Mouse (Mus musculus) midbrain, embryonic 11.5 days (tissue): ENCODE measurements around the gene Gtf2a2. TPM values are rescaled to one million over a fixed set of nuclear protein-coding genes. Genes with fewer than 3 reads are reported as not detected.

ENCODE experiments used
- ATAC-seq: fragments of 200-750 bp; cut with Nextera tagmentation; 2 replicates; pipeline ENCODE4 v1.8.0; 2017; ENCODE audit warnings: moderate TSS enrichment, moderate library complexity; ENCODE audit not compliant: low FRiP score
- DNase-seq: peaks from one replicate; pipeline ENCODE4 v3.0.0; 2015; ENCODE audit warnings: low spot score; ENCODE audit errors: missing footprints
- H3K27ac ChIP-seq: fragments of 300-500 bp; sonication (generic); 2 replicates; pipeline ENCODE4 v1.5.1; 2014; ENCODE audit warnings: low read depth, low read length
- H3K27me3 ChIP-seq: fragments of 300-500 bp; sonication (generic); 2 replicates; pipeline ENCODE4 v1.6.1; 2014; ENCODE audit warnings: mild to moderate bottlenecking, low read length, moderate library complexity, mixed read lengths; ENCODE audit not compliant: control insufficient read depth, insufficient read depth
- H3K36me3 ChIP-seq: fragments of 300-500 bp; sonication (generic); 2 replicates; pipeline ENCODE4 v1.6.1; 2014; ENCODE audit warnings: mild to moderate bottlenecking, low read length, moderate library complexity, mixed read lengths; ENCODE audit not compliant: control insufficient read depth, insufficient read depth
- H3K4me1 ChIP-seq: fragments of 300-500 bp; sonication (generic); 2 replicates; pipeline ENCODE4 v1.6.1; 2014; ENCODE audit warnings: low read length; ENCODE audit not compliant: control insufficient read depth, insufficient read depth
- H3K4me2 ChIP-seq: fragments of 300-500 bp; sonication (generic); 2 replicates; pipeline ENCODE4 v1.6.1; 2014; ENCODE audit warnings: mild to moderate bottlenecking, moderate library complexity
- H3K4me3 ChIP-seq: fragments of 300-500 bp; sonication (generic); 2 replicates; pipeline ENCODE4 v1.5.1; 2014; ENCODE audit warnings: low read depth, low read length
- H3K9ac ChIP-seq: fragments of 300-500 bp; sonication (generic); 2 replicates; pipeline ENCODE4 v1.6.1; 2014; ENCODE audit warnings: low read length
- H3K9me3 ChIP-seq: fragments of 300-500 bp; sonication (generic); 2 replicates; pipeline ENCODE4 v1.6.1; 2016; ENCODE audit warnings: low read length; ENCODE audit not compliant: control insufficient read depth
- WGBS: fragments of 180-500 bp; shearing (Covaris S2); extraction: QIAGEN DNeasy Blood & Tissue Kit; methylation state at CpG from one replicate; pipeline ENCODE4 v1.1.7; 2014; 5-methylcytosine and 5-hydroxymethylcytosine counted together
- polyA plus RNA-seq: library from polyadenylated mRNA; unstranded; fragments of >200 nt; fragmentation: Nextera tagmentation; extraction: Ambion mirVana; gene quantifications from 2 replicates; pipeline ENCODE4 v1.2.1, GENCODE M21; 2014

Gene Gtf2a2
- polyA plus RNA-seq, 1 experiment from 2014 or later, result 221 TPM

DNA sequence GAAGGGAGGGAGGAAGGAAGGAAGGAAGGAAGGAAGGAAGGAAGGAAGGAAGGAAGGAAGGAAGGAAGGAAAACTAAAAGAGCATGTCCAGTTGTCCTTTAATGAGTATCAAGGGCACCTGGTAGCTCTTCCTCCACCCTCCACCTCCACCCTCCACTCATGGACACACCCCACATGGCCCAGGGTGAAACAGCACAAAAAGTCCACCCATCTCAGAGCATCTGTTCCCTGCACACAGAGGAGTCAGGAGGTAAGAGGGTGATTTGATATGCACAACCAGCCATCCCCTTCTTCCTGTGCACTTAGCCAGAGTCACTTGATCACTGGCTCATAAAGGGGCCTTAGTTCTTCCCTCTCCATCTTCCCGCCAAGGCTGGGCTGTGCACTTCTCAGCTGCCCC, 30.6 kb downstream of the Gtf2a2 start:
- Histone ChIP-seq H3K9ac (no peak overlapping the region), H3K4me2 (no peak overlapping the region), H3K4me1 (no peaks in the 10 kb centered on the region), H3K4me3 (no peak overlapping the region), H3K36me3 (no peaks in the 10 kb centered on the region), H3K27ac (no peak overlapping the region), H3K9me3 (no peaks in the 10 kb centered on the region), H3K27me3 (no peaks in the 10 kb centered on the region)
- WGBS, result 71% methylated on average over 1 of the region's 1 CpGs
- ATAC-seq (no peak), DNase-seq (no peak)

DNA sequence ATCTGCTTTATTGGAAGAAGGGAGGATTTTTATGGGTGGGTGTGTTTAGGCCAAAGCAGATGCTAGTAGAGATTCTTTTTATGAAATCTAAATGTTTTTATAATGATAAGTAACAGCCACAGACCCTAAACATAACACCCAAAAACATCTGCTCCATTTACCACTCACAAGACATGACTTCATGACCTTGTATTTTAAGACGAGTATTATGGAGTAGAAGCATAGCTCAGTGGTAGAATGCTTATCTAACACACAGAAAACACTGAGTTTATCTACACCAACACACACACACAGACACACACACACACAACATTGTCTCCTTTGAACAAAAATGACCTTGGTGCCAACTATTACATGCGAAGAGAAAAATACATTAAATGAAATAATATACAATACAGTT, 32.5 kb downstream of the Gtf2a2 start:
- no peak overlapping the region for H3K27ac ChIP-seq
- no peak overlapping the region for H3K4me2 ChIP-seq
- 81% methylated on average over 2 of the region's 2 CpGs for WGBS
- H3K9ac ChIP-seq, result no peak overlapping the region
- peaks cover 7% of the 10 kb centered on the region for H3K4me1 ChIP-seq
- ATAC-seq, result no peak
- H3K9me3 ChIP-seq, result no peaks in the 10 kb centered on the region
- no peak for DNase-seq
- no peaks in the 10 kb centered on the region for H3K27me3 ChIP-seq
- H3K4me3 ChIP-seq, result no peak overlapping the region
- H3K36me3 ChIP-seq, result no peaks in the 10 kb centered on the region

DNA sequence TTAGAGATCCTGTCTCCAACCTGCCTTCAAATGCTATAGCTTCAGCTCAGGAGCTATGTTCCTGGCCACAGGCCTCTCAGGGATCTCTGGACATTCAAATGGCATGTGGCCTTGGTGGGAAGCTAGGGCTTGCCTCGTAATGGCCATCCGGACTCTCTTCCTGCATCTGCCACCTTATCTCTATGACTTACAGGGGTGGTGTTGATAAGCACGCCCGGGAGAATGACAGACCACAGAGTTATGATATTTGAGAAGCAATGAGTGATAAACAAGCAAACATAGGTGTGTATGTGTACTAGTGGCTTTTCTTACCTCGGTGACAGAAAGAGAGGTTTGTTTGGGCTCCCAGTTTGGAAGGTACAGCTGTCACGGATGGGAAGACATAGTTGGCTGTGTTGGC, 33.9 kb downstream of the Gtf2a2 start:
- Histone ChIP-seq H3K4me3 (no peak overlapping the region), H3K9ac (no peak overlapping the region), H3K4me2 (no peak overlapping the region), H3K27me3 (no peaks in the 10 kb centered on the region), H3K27ac (no peak overlapping the region), H3K4me1 (peaks cover 9% of the 10 kb centered on the region), H3K36me3 (no peaks in the 10 kb centered on the region), H3K9me3 (no peaks in the 10 kb centered on the region)
- 87% methylated on average over 6 of the region's 6 CpGs for WGBS
- no peak for ATAC-seq
- no peak for DNase-seq

DNA sequence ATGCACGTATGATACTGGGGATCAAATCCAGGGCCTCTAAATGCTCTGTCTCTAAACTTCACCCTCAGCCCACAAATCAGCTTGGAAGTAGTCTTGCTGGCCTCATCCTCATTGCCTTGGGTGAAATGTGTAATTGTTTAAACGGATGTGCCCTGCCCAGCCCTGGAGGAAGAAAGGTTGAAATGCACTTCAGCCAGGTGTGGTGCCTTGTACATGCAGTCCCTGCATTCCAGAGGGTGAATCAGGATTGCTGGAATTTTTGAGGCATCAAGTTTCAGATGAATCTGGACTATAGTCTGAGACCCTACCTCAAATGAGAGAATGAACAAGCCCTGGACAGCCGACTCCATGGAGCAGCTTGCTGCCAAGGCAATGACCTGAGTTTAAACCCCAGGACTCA, 35.5 kb downstream of the Gtf2a2 start:
- WGBS, result 67% methylated on average over 3 of the region's 3 CpGs
- no peak overlapping the region for H3K4me3 ChIP-seq

DNA sequence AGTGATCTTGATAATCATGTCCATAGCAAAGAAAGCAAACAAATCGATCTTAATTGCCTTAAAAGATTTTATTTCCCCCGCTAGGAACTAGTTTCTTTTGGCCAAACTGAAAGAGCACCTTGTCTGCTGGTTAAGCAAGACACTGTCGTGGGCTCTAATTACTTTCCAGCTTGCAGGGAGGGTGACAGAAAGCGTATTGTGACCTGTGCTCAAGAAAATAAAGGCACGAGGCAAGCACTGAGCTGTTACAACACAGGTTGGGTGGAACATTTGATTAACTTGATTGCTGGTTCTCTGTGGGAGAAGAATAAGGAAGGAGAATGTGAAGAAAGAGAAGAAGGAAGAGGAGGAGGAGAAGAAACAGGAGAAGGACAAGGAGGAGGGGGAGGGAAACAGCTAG, 35.9 kb downstream of the Gtf2a2 start:
- DNase-seq (no peak), ATAC-seq (no peak)
- H3K4me1 ChIP-seq, result peaks cover 9% of the 10 kb centered on the region
- no peak overlapping the region for H3K4me2 ChIP-seq
- no peaks in the 10 kb centered on the region for H3K9me3 ChIP-seq
- no peaks in the 10 kb centered on the region for H3K27me3 ChIP-seq
- no peak overlapping the region for H3K27ac ChIP-seq
- 58% methylated on average over 5 of the region's 5 CpGs for WGBS
- H3K4me3 ChIP-seq, result no peak overlapping the region
- no peaks in the 10 kb centered on the region for H3K36me3 ChIP-seq
- H3K9ac ChIP-seq, result no peak overlapping the region

More for the DNA sequence above, 35.5 kb downstream of the Gtf2a2 start:
- DNase-seq (no peak), ATAC-seq (no peak)
- Histone ChIP-seq H3K9me3 (no peaks in the 10 kb centered on the region), H3K27me3 (no peaks in the 10 kb centered on the region), H3K4me2 (no peak overlapping the region), H3K36me3 (no peaks in the 10 kb centered on the region), H3K4me1 (peaks cover 9% of the 10 kb centered on the region), H3K27ac (no peak overlapping the region), H3K9ac (no peak overlapping the region)

DNA sequence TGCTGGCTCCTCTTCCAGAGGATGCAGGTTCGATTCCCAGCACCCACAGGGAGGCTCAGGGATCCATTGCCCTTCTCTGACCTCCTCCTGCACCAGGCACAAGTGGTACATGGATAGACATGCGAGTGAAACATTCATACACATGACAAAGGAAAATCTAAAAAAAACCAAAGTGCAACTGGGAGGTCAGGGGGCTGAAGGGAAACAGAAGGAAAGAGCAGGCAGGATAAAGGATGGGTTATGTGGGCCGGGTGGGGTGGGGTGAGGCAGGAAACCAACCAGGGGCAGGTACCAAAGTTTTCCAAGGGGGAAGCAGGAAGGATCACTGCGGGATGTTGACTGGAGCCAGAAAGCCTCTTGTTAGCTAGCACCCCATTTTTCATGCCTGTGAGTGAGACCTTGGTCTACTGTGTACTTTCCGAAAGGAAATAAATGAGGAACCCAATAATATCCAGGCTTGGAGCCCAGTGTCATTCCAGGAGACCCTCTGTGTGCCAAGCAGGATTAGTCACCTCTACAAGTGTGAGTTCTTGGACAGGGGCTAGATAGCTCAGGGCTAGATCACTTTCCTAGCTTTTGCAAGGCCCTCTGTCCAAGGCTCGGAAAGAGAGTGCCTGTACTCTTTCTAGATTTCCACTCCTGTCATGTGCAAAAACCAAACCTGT, 36.5 kb downstream of the Gtf2a2 start:
- Histone ChIP-seq H3K27me3 (no peaks in the 10 kb centered on the region), H3K4me1 (peaks cover 9% of the 10 kb centered on the region), H3K36me3 (no peaks in the 10 kb centered on the region), H3K27ac (no peak overlapping the region), H3K4me2 (no peak overlapping the region), H3K9me3 (no peaks in the 10 kb centered on the region), H3K9ac (0 out of 2 replicates have a peak overlapping the region, but pooled peaks have one; percentile 27), H3K4me3 (no peak overlapping the region)
- no peak for ATAC-seq
- WGBS, result 54% methylated on average over 6 of the region's 6 CpGs
- no peak for DNase-seq

DNA sequence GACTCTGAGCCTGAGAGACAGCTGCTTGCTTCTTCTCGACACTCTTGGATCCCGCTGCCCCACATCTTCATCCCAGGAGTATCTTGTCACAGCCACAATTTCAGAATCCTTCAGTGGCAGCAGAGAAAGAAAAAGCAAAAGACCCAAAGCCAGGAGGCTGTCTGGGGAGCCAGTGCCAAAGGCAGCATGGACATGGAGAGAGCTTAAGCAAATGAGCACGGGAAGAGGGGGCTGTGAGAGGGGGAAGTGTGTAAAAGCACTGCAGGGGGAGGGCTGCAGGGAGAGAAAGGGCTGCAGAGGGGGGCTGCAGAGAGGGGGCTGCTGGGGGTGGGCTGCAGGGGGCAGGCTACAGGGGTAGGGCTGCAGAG, 37.0 kb downstream of the Gtf2a2 start:
- Histone ChIP-seq H3K27ac (no peak overlapping the region), H3K4me1 (peaks cover 9% of the 10 kb centered on the region), H3K9ac (0 out of 2 replicates have a peak overlapping the region, but pooled peaks have one; percentile 27), H3K4me3 (no peak overlapping the region), H3K27me3 (no peaks in the 10 kb centered on the region), H3K36me3 (no peaks in the 10 kb centered on the region), H3K4me2 (no peak overlapping the region), H3K9me3 (no peaks in the 10 kb centered on the region)
- ATAC-seq (peak; percentile 48; the same call in 1 of the 2 replicates), DNase-seq (no peak)
- 27% methylated on average over 3 of the region's 3 CpGs for WGBS

DNA sequence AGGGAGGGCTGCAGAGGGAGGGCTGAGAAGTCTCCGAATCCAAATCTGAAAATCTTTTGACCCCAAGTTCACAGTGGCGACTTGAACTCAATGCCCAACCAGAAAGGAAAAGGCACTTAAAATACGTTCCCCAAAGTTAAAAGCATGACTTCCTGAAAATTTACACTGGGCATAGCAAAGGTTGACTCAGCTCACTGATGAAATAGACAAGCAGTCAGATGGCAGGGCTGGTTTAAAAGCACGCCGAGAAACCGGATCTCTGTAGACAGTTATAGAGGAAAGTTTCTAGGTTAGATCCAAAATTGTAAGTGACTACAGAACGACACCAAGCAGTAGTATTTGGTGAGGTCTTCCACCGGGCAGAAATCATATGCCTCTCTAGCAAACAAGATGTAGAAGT, 37.5 kb downstream of the Gtf2a2 start:
- ATAC-seq (no peak), DNase-seq (peak; percentile 84)
- 44% methylated on average over 8 of the region's 8 CpGs for WGBS
- Histone ChIP-seq H3K27me3 (no peaks in the 10 kb centered on the region), H3K4me1 (peaks cover 9% of the 10 kb centered on the region), H3K9me3 (no peaks in the 10 kb centered on the region), H3K36me3 (no peaks in the 10 kb centered on the region), H3K4me3 (no peak overlapping the region), H3K4me2 (no peak overlapping the region), H3K27ac (no peak overlapping the region), H3K9ac (no peak overlapping the region)

DNA sequence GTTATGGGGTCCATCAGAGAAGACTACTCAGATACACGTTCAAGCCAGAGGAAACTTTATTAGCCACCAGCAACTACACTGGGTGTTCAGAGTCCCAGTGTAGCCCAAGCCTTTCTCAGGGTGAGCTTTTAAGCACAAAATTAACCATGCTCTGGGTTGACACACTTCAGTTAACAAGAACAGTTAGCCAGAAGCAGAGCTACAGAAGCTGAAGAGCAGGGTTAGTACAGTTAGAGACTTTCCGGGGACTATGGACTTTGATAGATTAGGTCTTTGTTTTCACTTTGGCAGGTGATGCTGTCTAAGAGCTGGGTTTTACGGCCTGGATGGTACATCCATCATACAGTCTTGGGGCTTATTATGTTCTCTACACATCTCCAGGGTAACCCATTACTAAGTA, 40.4 kb downstream of the Gtf2a2 start:
- 80% methylated on average over 3 of the region's 3 CpGs for WGBS
- Histone ChIP-seq H3K4me3 (no peak overlapping the region), H3K27me3 (no peaks in the 10 kb centered on the region), H3K4me2 (no peak overlapping the region), H3K9ac (no peak overlapping the region), H3K4me1 (peaks cover 9% of the 10 kb centered on the region), H3K27ac (no peak overlapping the region), H3K9me3 (no peaks in the 10 kb centered on the region), H3K36me3 (no peaks in the 10 kb centered on the region)
- DNase-seq, result no peak
- ATAC-seq, result no peak
